Mouse (Mus musculus) bone marrow, adult 2 months (tissue): ENCODE measurements around the gene Kbtbd7.

Experiments
- CTCF ChIP-seq: fragments of 200-500 bp; IDR thresholded peaks from 2 replicates; pipeline ENCODE4 v1.5.1; 2011; ENCODE audit warnings: low read length, control low read depth; ENCODE audit not compliant: control insufficient read depth, insufficient read depth
- POLR2A ChIP-seq: fragments of 200-500 bp; IDR thresholded peaks from 2 replicates; pipeline ENCODE4 v1.6.1; 2011; ENCODE audit warnings: low read depth, mild to moderate bottlenecking, control low read depth, low read length, borderline replicate concordance; ENCODE audit not compliant: control insufficient read depth

GRCm38 (mm10) chr14:79377041-79377440 lies 49.3 kb upstream of the Kbtbd7 start:
- TF ChIP-seq CTCF (no peak), POLR2A (no peak)
